Mouse (Mus musculus) forebrain, postnatal 0 days (tissue): Measurements from ENCODE around the gene Thrap3. TPM values are rescaled to one million over a fixed set of nuclear protein-coding genes. Genes with fewer than 3 reads are reported as not detected.
"Not testable (repeated sequence)": the region's sequence is repeated elsewhere in the genome, so short reads cannot be mapped to it uniquely, and the experiment has no call there.

Experiments
- ATAC-seq: fragments of 200-750 bp; cut with Nextera tagmentation; 2 replicates; pipeline ENCODE4 v1.8.0; 2017; ENCODE audit warnings: mild to moderate bottlenecking, moderate library complexity
- DNase-seq: peaks from one replicate; pipeline ENCODE4 v3.0.0-alpha.2; 2015
- H3K27ac ChIP-seq: fragments of 300-500 bp; sonication (generic); 2 replicates; pipeline ENCODE4 v1.5.1; 2014; ENCODE audit warnings: low read depth, mild to moderate bottlenecking, antibody characterized with exemption, low read length, moderate library complexity, mixed read lengths
- H3K27me3 ChIP-seq: fragments of 300-500 bp; sonication (generic); 2 replicates; pipeline ENCODE4 v1.6.1; 2014; ENCODE audit warnings: mild to moderate bottlenecking, low read length, mixed read lengths; ENCODE audit not compliant: insufficient read depth
- H3K36me3 ChIP-seq: fragments of 300-500 bp; sonication (generic); 2 replicates; pipeline ENCODE4 v1.6.1; 2014; ENCODE audit warnings: mild to moderate bottlenecking, moderate library complexity; ENCODE audit not compliant: insufficient read depth
- H3K4me1 ChIP-seq: fragments of 300-500 bp; sonication (generic); 2 replicates; pipeline ENCODE4 v1.6.1; 2014; ENCODE audit warnings: antibody characterized with exemption; ENCODE audit not compliant: insufficient read depth
- H3K4me2 ChIP-seq: fragments of 300-500 bp; sonication (generic); 2 replicates; pipeline ENCODE4 v1.6.1; 2014; ENCODE audit warnings: low read depth, mild to moderate bottlenecking, moderate library complexity
- H3K4me3 ChIP-seq: fragments of 300-500 bp; sonication (generic); 2 replicates; pipeline ENCODE4 v1.5.1; 2014; ENCODE audit warnings: low read depth, low read length, mixed read lengths
- H3K9ac ChIP-seq: fragments of 300-500 bp; sonication (generic); 2 replicates; pipeline ENCODE4 v1.6.1; 2014; ENCODE audit warnings: mild to moderate bottlenecking
- H3K9me3 ChIP-seq: fragments of 300-500 bp; sonication (generic); 2 replicates; pipeline ENCODE4 v1.6.1; 2016; ENCODE audit warnings: low read length
- CTCF ChIP-seq: sonication (generic); IDR thresholded peaks from 2 replicates; pipeline ENCODE4 v1.5.1; 2016; ENCODE audit warnings: antibody characterized with exemption, control low read depth, low read depth
- WGBS: fragments of 180-500 bp; shearing (Covaris S2); extraction: QIAGEN DNeasy Blood & Tissue Kit; methylation state at CpG from one replicate; pipeline ENCODE4 v1.1.7; 2014; 5-methylcytosine and 5-hydroxymethylcytosine counted together
- polyA plus RNA-seq: library from polyadenylated mRNA; unstranded; fragments of >200 nt; fragmentation: Nextera tagmentation; extraction: Ambion mirVana; gene quantifications from 2 replicates; pipeline ENCODE4 v1.2.1, GENCODE M21; 2015
- total RNA-seq: library from RNA; depleted of rRNA; stranded (reverse); fragments of >200 nt; gene quantifications from 2 replicates; pipeline ENCODE4 v1.2.3, GENCODE M21; 2014

Gene Thrap3
- total and polyA plus RNA-seq, 2 experiments from 2014 or later = 111 to 165 TPM

DNA sequence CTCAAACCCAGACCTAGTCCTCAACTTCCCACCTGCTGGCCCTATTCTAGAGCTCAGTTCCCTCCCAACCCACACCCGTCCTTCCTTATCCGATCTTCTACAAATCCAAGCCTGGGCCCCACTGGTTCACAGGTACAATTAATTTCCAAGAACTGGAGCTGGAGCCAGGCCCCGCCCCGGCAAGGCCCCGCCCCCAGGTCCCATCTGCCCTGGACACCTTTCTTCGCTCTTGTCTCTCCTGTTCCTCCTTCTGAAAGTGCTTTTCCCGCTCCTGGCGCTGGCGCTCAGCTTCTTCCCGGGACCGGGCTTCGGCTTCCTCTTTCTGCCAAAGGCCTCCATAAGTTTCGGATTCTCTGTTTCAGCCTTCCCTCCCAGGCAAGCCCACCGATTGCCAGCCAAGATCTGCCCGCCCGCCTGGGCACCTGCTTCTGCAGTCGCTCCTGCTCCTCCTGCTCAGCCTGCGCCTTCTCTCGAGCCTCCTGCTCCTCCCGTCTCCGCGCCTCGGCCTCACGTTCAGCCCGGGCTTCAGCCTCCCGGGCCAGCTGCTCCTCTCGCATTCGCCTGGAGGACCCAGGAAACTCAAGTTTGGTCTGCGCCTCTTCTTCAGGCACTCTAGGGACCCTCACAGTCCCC lies 31.2 kb upstream of the Thrap3 start:
- ATAC-seq = no peak
- Histone ChIP-seq H3K27ac (no peak overlapping the region), H3K36me3 (peaks cover 81% of the 10 kb centered on the region), H3K4me3 (no peak overlapping the region), H3K9ac (no peak overlapping the region), H3K9me3 (no peaks in the 10 kb centered on the region), H3K27me3 (no peaks in the 10 kb centered on the region), H3K4me1 (no peaks in the 10 kb centered on the region), H3K4me2 (no peak overlapping the region)
- 91% methylated on average over 29 of the region's 29 CpGs for WGBS
- DNase-seq = no peak
- no peak for TF ChIP-seq CTCF

DNA sequence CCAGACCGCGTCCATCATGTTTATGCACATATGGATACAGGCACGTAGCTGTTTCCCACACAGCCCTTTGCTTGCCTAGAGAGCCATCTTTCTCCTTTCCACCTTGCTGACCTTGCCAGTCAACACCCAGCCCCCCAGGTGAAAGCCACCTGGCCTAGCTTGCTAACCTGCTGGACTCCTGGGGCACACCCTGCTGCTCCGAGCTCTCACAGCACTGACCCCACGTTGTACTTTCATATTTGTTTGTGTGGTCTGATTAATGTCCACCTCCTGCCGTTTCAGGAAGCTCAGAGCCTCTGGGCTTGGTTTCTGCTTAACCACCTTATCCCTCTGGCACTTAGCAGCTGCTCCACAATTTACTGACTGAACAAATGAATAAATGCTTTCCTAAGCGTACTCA lies 27.3 kb upstream of the Thrap3 start:
- no peak for ATAC-seq
- Histone ChIP-seq H3K27me3 (no peaks in the 10 kb centered on the region), H3K27ac (no peak overlapping the region), H3K4me1 (no peaks in the 10 kb centered on the region), H3K4me3 (no peak overlapping the region), H3K9ac (no peak overlapping the region), H3K36me3 (peaks cover 43% of the 10 kb centered on the region), H3K9me3 (no peaks in the 10 kb centered on the region), H3K4me2 (no peak overlapping the region)
- 77% methylated on average over 7 of the region's 7 CpGs for WGBS
- no peak for DNase-seq
- no peak for TF ChIP-seq CTCF

DNA sequence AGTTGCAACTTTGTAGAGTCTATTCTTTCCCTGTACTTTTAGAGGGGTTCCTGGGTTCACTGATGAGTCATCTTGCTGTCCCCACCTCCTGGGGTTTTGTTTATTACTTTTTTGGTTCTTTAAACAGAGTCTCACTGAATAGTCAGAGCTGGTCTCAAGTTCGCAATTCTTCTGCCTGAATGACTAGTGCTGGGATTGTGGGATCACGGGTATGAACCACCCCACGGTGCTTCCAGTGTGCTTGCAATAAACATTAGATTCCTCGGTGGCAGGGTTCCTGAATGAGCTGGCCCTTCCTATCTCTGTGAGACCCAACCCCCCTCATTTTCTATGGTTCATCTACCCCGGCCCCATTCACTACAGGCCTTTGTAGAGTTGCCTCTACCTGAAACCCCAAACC lies 25.6 kb upstream of the Thrap3 start:
- DNase-seq (no peak), ATAC-seq (no peak)
- H3K4me1 ChIP-seq = no peaks in the 10 kb centered on the region
- no peak overlapping the region for H3K4me2 ChIP-seq
- 20% methylated on average over 5 of the region's 5 CpGs for WGBS
- TF ChIP-seq CTCF = no peak
- no peak overlapping the region for H3K27ac ChIP-seq
- no peaks in the 10 kb centered on the region for H3K9me3 ChIP-seq
- H3K27me3 ChIP-seq = no peaks in the 10 kb centered on the region
- peaks cover 26% of the 10 kb centered on the region for H3K36me3 ChIP-seq
- no peak overlapping the region for H3K9ac ChIP-seq
- no peak overlapping the region for H3K4me3 ChIP-seq

- peak; percentile 90 for DNase-seq
- H3K9me3 ChIP-seq = no peaks in the 10 kb centered on the region
- H3K4me1 ChIP-seq = no peaks in the 10 kb centered on the region
- H3K27ac ChIP-seq = no peak overlapping the region
- H3K36me3 ChIP-seq = peaks cover 17% of the 10 kb centered on the region
- peak overlapping the region; percentile 44 for H3K4me2 ChIP-seq
- peak overlapping the region; percentile 23; the same call in 1 of the 2 replicates for H3K9ac ChIP-seq
- TF ChIP-seq CTCF = peak; percentile 92
- ATAC-seq = peak; percentile 87
- H3K27me3 ChIP-seq = no peaks in the 10 kb centered on the region
- peak overlapping the region; percentile 22 for H3K4me3 ChIP-seq
- WGBS = 9% methylated on average over 18 of the region's 18 CpGs
These were observed 24.7 kb upstream of the Thrap3 start for GRCm38 (mm10) chr4:126227077-126227761.

DNA sequence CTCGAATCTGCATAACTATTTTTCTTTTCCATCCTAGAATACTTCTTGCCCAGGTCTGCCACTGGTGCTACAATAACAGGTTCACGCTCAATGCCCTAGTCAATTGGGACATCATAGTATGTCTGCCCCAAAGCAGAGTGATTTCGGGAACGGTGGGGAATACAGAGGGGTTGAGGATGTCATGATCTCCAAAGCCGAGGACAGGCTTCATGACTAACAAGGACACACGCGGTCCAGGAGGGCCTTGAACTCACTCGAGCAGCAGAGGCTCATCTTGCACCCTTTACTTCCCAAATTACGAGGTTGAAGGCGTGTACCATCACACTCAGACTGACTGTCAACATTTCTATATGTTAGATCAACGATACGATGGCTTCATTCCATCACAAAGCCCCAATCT lies 24.1 kb upstream of the Thrap3 start:
- Histone ChIP-seq H3K27ac (no peak overlapping the region), H3K9ac (no peak overlapping the region), H3K4me2 (peak overlapping the region; percentile 44; the same call in 1 of the 2 replicates), H3K36me3 (peaks cover 11% of the 10 kb centered on the region), H3K4me1 (no peaks in the 10 kb centered on the region), H3K4me3 (no peak overlapping the region), H3K27me3 (no peaks in the 10 kb centered on the region), H3K9me3 (no peaks in the 10 kb centered on the region)
- WGBS = 56% methylated on average over 12 of the region's 12 CpGs
- ATAC-seq (no peak), DNase-seq (no peak)
- TF ChIP-seq CTCF = no peak

DNA sequence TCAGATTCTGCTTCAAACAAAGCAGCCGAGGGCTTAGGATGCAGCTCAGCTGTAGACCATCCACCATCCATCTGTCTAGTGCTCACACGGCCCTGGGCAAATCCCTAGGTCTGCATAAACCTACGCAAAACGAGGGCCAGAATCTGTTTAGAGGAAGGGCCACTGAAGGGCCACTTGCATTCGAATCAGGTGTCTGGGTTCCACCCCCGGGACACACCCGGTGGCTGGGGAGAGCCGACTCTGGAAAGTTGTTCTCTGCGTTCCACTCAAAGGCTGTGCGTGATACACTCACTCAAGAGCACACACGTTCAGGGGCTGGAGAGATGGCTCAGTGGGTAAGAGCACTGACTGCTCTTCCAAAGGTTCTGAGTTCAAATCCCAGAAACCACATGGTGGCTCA lies 20.1 kb upstream of the Thrap3 start:
- H3K27ac ChIP-seq = no peak overlapping the region
- no peaks in the 10 kb centered on the region for H3K36me3 ChIP-seq
- WGBS = 83% methylated on average over 11 of the region's 11 CpGs
- TF ChIP-seq CTCF = no peak
- H3K27me3 ChIP-seq = no peaks in the 10 kb centered on the region
- H3K9ac ChIP-seq = no peak overlapping the region
- H3K9me3 ChIP-seq = no peaks in the 10 kb centered on the region
- ATAC-seq (no peak), DNase-seq (no peak)
- H3K4me3 ChIP-seq = no peak overlapping the region
- H3K4me2 ChIP-seq = no peak overlapping the region
- H3K4me1 ChIP-seq = no peaks in the 10 kb centered on the region

GRCm38 (mm10) chr4:126220045-126220444 lies 17.5 kb upstream of the Thrap3 start:
- Histone ChIP-seq H3K27ac (no peak overlapping the region), H3K4me3 (no peak overlapping the region), H3K36me3 (no peaks in the 10 kb centered on the region), H3K4me1 (no peaks in the 10 kb centered on the region), H3K9me3 (no peaks in the 10 kb centered on the region), H3K9ac (no peak overlapping the region), H3K27me3 (no peaks in the 10 kb centered on the region), H3K4me2 (no peak overlapping the region)
- DNase-seq (no peak), ATAC-seq (no peak)
- WGBS = 94% methylated on average over 10 of the region's 10 CpGs
- no peak for TF ChIP-seq CTCF

DNA sequence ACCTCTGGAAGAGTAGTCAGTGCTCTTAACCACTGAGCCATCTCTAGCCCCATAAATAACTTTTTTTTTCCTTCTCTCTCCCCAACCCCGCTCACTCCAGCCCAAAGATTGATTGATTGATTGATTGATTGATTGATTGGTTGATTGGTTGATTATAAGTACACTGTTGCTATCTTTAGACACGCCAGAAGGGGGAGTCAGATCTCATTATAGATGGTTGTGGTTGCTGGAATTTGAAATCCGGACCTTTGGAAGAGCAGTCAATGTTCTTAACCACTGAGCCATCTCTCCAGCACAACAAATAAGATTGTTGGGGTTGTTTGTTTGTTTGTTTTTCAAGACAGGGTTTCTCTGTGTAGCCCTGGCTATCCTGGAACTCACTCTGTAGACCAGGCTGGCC lies 17.0 kb upstream of the Thrap3 start:
- WGBS = 82% methylated on average over 3 of the region's 3 CpGs
- H3K36me3 ChIP-seq, H3K9ac ChIP-seq, H3K9me3 ChIP-seq, ATAC-seq, H3K27ac ChIP-seq, DNase-seq, H3K27me3 ChIP-seq, H3K4me3 ChIP-seq, H3K4me2 ChIP-seq, H3K4me1 ChIP-seq: not testable (repeated sequence)
